Mouse (Mus musculus) E14TG2a.4 (cell line): ENCODE measurements at regions not wholly inside any gene's neighbourhood (a gene's known extent, or its start where the extent isn't known, plus 50 kb on each side); places are given as distances from the start of the nearest gene placed in this dataset.

Experiments
- H3K27me3 ChIP-seq: 2 replicates; pipeline ENCODE4 v1.6.1; 2014; ENCODE audit warnings: low read length, control low read depth; ENCODE audit not compliant: insufficient read depth
- H3K36me3 ChIP-seq: 2 replicates; pipeline ENCODE4 v1.6.1; 2014; ENCODE audit warnings: low read length, control low read depth; ENCODE audit not compliant: insufficient read depth
- H3K4me1 ChIP-seq: replicated peaks from 2 replicates; pipeline ENCODE4 v1.6.1; 2014; ENCODE audit warnings: low read depth, low read length, control low read depth
- H3K4me3 ChIP-seq: replicated peaks from 2 replicates; pipeline ENCODE4 v1.5.1; 2014; ENCODE audit warnings: mild to moderate bottlenecking, low read length
- H3K9me3 ChIP-seq: 2 replicates; pipeline ENCODE4 v1.6.1; 2014; ENCODE audit warnings: low read length, control low read depth
- CTCF ChIP-seq: conservative IDR thresholded peaks from 2 replicates; pipeline ENCODE4 v1.5.1; 2014; ENCODE audit warnings: low read length
- NANOG ChIP-seq: IDR thresholded peaks from 2 replicates; pipeline ENCODE4 v1.6.1; 2014; ENCODE audit warnings: borderline replicate concordance, low read length, mixed read lengths
- POU5F1 ChIP-seq: IDR thresholded peaks from 2 replicates; pipeline ENCODE4 v1.6.1; 2014; ENCODE audit warnings: low read length, borderline replicate concordance

DNA sequence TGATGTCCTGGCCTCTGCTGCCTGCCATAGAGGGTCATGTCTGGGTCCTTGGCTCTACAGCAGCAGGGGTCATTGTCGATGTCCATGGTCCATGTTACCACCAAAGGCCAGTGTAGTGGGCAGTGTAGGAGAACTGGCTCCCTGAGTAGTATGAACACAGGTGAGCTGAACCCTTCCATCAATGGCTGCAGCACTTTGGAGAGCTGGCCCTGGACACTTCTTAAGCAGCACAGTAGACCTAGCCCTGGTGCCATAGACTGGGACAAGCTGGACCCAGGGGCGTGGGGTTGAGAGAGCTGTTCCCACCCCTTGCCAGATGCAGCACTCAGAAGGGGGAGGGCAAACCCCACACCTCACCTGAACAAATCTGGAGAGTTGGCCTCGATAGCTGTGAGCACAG, 120.0 kb upstream of the A730009L09Rik start:
- no peaks in the 10 kb centered on the region for H3K36me3 ChIP-seq
- H3K4me1 ChIP-seq, result no peaks in the 10 kb centered on the region
- TF ChIP-seq CTCF (no peak), POU5F1 (no peak), NANOG (no peak)
- H3K27me3 ChIP-seq, result no peaks in the 10 kb centered on the region
- no peak overlapping the region for H3K4me3 ChIP-seq
- peaks cover 16% of the 10 kb centered on the region for H3K9me3 ChIP-seq

DNA sequence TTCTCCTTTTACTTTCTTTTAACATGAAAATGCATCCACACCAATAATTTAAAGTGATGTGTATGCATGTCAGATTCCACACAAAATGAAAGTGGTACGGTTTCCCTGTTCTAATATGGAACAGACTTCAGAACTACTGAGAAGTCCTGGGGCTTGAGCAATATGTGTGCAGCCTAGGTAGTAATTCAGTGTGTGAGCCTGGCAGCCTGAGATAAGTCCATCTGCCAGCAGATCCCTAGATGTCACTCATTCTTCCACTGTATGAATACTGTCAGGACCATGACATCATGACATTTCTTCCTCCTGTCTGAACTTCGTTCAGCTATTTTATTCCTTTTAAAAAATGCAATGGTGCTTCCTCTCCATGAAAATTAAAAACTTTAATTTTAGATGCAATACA, 93.3 kb upstream of the A730009L09Rik start:
- Histone ChIP-seq H3K36me3 (no peaks in the 10 kb centered on the region), H3K4me1 (no peaks in the 10 kb centered on the region), H3K4me3 (no peak overlapping the region), H3K9me3 (no peaks in the 10 kb centered on the region), H3K27me3 (no peaks in the 10 kb centered on the region)
- TF ChIP-seq POU5F1 (no peak), NANOG (no peak), CTCF (no peak)

- Histone ChIP-seq H3K9me3 (peaks cover 18% of the 10 kb centered on the region), H3K4me1 (no peaks in the 10 kb centered on the region), H3K36me3 (no peaks in the 10 kb centered on the region), H3K4me3 (no peak overlapping the region), H3K27me3 (no peaks in the 10 kb centered on the region)
- TF ChIP-seq CTCF (no peak), POU5F1 (no peak), NANOG (no peak)
These were observed 87.9 kb upstream of the A730009L09Rik start for GRCm38 (mm10) chr16:84426990-84427540.

- H3K36me3 ChIP-seq, result no peaks in the 10 kb centered on the region
- peaks cover 3% of the 10 kb centered on the region; the same call in 1 of the 2 replicates for H3K27me3 ChIP-seq
- TF ChIP-seq CTCF (no peak), POU5F1 (no peak), NANOG (no peak)
- no peaks in the 10 kb centered on the region for H3K4me1 ChIP-seq
- H3K4me3 ChIP-seq, result no peak overlapping the region
- H3K9me3 ChIP-seq, result no peaks in the 10 kb centered on the region
These were observed 58.3 kb upstream of the A730009L09Rik start for GRCm38 (mm10) chr16:84456596-84456995.

DNA sequence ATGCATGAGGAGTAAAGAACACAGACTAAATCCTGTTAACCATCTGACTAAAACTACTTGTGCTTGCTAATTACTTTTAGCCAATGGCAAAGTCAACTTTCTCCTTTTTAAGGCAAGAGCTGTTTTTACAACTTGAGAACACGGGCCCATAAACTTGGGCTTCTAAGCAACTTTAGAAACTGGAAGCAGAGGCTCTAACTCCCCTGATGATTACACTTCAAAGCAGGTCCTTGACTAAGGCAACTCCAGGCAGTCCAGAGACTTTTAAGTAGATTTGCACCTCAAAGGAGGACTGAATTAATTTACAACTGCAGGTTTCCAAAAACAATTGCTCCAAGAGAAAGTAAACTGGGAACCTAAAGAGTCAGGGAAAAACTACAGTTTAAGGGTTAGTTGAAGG, 52.8 kb upstream of the A730009L09Rik start:
- Histone ChIP-seq H3K36me3 (no peaks in the 10 kb centered on the region), H3K27me3 (peaks cover 3% of the 10 kb centered on the region; the same call in 1 of the 2 replicates), H3K9me3 (no peaks in the 10 kb centered on the region), H3K4me3 (no peak overlapping the region), H3K4me1 (no peaks in the 10 kb centered on the region)
- peak; percentile 63; the same call in 1 of the 2 replicates for TF ChIP-seq NANOG
- no peak for TF ChIP-seq POU5F1
